Mouse (Mus musculus) thymus, postnatal 4 days (tissue): ENCODE results near the gene Ilvbl.
"Not testable (repeated sequence)": the region's sequence is repeated elsewhere in the genome, so short reads cannot be mapped to it uniquely, and the experiment has no call there.

Experiments
- DNase-seq: peaks from one replicate; pipeline ENCODE4 v3.0.0; 2021

The Ilvbl gene

DNA sequence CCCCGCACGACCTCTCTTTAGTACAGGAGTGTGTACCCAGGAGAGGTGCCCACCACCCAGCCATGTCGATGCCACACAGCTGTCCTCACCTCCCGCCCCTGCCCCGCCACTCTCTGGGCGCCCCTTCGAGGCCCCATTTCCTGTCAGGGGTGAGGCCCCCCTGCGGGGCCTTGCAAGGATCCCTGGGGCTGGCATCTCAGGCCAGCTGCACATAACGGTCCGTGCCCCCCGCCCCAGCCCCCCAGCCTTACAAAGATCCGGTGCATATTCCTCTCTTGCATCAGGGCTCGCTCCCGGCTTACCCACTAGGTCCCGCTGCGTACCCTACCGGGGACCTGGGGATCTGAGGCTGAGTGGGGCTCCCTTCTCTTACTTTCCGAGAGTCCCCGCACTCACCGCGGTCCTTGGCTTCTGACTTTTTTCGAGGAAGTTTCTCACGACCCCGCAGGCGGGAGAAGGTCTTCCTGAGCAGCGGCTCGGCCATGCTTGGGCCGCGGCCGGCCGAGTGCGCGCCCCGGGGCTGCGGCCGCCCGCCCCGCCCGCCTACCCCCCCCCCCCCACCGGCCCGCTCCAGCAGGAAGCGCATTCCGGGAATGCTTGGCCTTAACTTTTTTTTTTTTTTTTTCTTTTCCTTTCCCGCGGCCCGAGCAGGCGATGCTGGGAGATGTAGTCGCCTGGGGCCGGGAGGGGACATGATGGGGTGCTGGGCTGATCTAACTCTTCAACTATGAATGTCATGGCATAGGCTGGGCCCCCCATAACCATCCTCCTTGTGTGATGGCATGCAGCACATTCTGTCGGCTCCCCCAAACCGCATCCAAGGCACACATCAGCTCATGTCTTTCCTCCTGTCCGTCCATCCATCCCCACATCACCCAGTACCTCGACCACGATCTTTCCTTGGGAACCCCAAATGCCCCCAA, 17.5 kb downstream of the Ilvbl start, which contains the start of gene Syde1:
Gene Syde1 (minus strand): TSS at position 559 of the 923 bp plus-strand sequence.
- DNase-seq, result peak; percentile 90

DNA sequence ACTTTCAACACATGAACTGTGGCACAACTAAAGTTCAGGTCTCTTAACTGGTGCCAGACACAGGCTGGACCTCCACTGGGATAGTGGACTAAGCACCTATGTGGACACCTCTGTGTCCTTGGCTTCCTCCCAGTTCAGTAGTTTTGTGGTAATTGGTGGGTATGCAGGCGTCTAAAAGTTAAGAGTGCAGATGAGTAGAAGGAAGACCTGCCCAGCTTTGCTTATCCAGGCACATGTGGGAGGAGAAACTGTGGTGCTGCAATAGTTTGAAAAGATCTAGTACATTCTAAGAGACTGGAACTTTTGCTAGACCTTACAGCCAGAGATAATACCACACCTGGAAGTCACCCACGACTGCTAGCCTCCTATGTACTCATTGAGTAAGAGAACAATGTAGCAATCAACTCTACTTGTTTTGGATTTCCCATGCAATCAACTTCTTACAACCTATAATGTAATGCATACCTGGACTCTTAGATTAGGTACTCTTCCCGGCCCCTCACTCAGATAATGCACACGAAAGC, 18.8 kb downstream of the Ilvbl start:
- peak; percentile 48 for DNase-seq

DNA sequence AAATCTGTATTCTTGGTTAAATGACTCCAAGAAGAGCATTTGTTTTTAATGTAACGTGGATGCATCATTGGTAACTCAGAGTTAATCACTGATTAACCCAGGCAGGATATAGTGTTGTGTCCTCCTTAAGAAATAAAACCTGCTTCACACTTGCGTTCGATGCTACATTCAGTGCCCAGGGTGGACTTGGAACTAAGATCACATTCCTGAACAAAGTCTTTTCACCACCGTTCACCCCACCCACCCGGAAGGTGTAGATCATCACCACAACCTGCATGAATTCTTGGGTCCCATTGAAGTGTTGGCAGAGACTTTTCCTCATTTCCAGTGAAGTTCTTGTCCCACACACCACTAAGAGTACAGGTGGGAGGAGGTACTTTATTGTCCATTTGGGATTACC, 19.6 kb downstream of the Ilvbl start:
- peak; percentile 44 for DNase-seq

DNA sequence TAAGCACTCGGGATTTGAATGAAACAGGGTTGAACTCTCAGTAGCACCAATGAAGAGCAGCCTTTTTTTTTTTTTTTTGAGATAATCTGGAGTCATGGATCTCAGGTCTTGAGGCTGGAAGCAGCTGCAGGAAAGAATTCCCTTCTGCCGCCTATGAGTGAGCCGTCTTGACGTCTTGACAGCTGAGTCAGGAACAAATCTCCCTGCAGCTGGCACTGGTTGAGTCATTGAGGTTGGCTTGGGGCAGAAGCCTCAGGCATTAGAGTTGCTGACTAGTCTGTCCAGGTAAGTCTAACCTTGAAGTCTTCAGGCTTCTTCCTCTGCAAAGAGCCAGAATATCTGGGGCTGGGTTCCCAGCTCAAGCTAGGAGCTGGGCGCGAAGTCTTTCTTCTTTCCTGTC, 20.0 kb downstream of the Ilvbl start:
- peak; percentile 46 for DNase-seq

DNA sequence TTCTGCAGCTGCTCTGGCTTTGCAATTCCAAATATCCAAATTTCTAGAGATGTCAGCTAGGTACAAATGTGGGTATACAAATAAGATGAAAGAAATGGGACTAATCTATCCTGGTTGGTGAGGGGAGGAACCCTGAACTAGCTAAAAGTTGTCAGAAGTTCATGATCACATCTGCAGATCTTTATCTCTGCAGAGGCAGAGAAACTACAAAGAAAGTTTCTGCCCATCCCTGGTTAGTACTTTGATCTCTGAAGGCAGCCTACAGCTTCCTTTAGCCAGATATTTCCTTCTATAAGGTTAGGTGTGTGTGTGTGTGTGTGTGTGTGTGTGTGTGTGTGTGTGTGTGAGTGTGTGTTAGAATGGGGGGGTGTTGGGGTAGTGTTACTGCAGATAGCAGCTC, 20.4 kb downstream of the Ilvbl start:
- no peak for DNase-seq

DNA sequence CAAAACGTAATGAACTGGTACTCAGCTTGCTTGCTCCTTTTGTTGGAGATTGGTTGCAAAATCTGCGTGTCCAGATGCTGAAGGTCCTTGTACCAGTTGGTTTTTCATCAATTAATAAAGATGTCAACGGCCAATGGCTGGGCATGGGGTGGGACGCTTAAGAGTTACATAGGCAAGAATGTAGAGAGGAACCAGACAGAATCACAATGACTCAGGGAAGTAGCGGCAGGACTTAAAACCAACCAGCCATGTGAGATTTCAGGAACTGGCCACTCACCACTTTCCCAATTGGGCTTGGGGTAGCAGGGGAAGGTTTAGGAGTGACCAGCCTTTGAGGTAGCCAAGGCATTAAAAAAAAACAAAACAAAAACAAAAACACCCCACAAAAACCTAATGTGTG, 25.7 kb downstream of the Ilvbl start:
- no peak for DNase-seq

DNA sequence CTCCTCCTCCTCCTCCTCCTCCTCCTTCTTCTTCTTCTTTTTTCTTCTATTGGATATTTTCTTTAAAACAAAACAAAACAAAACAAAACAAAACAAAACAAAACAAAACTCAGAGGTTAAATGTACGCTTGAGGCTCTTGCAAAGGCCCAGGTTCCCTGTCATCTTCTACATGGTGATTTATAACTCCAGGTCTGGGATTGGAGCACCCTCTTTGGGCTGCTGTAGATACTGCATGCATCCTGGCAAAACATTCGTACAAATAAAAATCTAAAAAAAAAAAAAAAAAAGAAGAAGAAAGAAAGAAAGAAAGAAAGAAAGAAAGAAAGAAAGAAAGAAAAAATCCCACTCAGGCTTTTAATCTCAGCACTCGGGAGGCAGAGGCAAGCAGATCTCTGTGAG, 30.9 kb downstream of the Ilvbl start:
- peak; percentile 82 for DNase-seq

DNA sequence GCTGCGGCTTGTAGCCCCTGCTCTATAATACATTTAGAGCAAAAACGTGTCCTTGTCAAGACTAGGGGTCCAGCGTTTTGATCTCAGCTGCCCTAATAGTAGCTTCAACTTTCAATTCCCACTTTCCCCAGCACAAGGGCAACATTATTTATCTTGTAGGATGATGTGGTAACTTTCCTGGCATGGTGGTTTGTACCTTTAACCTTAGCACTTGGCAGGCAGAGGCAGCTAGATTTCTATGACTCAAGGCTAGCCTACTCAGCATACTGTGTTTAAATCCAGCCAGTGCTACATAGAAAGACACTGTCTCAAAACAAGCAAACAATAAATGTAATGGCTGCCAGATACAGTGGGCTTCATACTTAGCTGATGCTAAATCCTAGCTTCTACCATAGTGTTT, 33.5 kb downstream of the Ilvbl start:
- no peak for DNase-seq

DNA sequence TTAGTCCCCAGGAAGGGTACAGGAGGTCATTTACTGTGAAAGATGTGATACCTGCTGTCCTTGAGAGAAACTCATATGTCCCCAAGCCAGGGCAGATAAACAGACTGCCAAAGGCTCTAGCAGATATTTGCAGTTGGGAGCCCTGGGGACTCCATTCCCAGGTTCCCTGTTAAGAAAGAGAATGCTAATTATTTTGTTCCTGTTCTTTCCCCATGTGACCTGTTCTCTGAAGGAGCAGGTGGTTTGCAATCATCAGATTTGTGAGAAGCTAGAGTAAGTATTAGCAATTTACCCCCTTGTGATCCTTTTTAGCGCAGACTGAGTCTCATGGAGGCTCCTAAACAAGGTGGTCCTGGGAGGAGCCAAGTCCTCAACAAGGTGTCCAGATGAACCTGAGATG, 43.8 kb downstream of the Ilvbl start, which contains the start of gene Olfr1357:
Gene Olfr1357 (minus strand): TSS at position 101 of the 400 bp plus-strand sequence.
- no peak for DNase-seq

DNA sequence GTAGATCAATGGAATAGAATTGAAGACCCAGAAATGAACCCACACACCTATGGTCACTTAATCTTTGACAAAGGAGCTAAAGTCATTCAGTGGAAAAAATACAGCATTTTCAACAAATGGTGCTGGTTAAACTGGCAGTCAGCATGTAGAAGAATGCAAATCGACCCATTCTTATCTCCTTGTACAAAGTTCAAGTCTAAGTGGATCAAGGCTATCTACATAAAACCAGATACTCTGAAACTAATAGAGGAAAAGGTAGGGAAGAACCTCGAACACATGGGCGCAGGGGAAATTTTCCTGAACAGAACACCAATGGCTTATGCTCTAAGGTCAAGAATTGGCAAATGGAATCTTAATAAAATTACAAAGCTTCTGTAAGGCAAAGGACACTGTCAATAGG, 49.0 kb downstream of the Ilvbl start:
- not testable (repeated sequence) for DNase-seq

DNA sequence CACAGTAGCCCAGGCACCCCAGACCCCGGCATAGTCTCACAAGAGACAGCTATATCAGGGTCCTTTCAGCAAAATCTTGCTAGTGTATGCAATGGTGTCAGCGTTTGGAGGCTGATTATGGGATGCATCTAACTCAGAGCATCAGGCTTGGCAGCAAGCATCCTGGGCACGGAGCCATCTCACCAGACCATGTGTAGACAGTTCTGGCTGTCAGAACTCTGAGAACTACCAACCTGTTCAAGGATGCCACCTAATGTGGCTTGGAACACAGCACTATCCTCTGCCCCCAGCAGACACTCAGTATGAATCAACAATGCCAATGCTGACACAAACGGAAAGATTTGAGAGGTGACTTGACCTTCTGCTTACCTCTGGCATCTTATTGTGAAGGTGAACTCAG, 56.0 kb downstream of the Ilvbl start:
- no peak for DNase-seq

DNA sequence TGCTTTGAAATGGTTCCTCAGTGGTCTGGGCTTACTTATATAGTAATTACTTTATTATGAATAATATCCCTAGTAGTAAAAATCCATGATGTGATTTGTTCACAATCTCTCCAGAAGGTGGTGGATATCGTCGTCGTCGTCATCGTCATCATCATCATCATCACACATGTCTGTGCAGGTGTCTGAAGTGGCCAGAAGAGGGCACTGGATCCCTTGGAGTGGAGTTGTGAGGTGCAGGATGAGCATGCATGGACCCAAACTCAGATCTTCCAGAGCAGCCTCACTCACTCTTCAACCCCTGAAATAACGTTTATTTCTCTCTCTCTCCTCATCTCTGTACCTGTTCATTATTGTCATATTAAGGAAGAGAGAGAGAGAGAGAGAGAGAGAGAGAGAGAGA, 58.2 kb downstream of the Ilvbl start:
- DNase-seq, result peak; percentile 49
